ENCODE assay signal across 8 mouse cellular contexts in genomic region chr7:126701559-126702357, GRCm38 (mm10). TPM values are rescaled to one million over a fixed set of nuclear protein-coding genes. Genes with fewer than 3 reads are reported as not detected.
DNase-seq lines count a peak whose midpoint lies in the region; ATAC-seq and TF ChIP-seq lines count a peak whose summit lies in the region.

No protein-coding gene starts in this region.

- ATAC-seq in heart, postnatal 0 days (ENCODE audit: insufficient read depth, low read depth): no peak
- ATAC-seq in midbrain, embryonic 11.5 days (ENCODE audit: low FRiP score): peak; percentile 6; the same call in 1 of the 2 replicates

- peak overlapping the region; percentile 42 for H3K4me2 ChIP-seq in heart, postnatal 0 days (ENCODE audit: low read depth, low read length)
- no peak overlapping the region for H3K4me2 ChIP-seq in midbrain, embryonic 11.5 days

- no peak for DNase-seq in heart, adult 2 months
- no peak for DNase-seq in heart, postnatal 4 days
- no peak for DNase-seq in MEL (ENCODE audit: low read depth, low spot score)
- no peak for DNase-seq in heart, postnatal 0 days (ENCODE audit: low spot score)
- no peak for DNase-seq in midbrain, embryonic 11.5 days (ENCODE audit: low spot score, missing footprints)
- DNase-seq in adrenal gland, adult 18-20 months (ENCODE audit: low spot score in 2 of 2): no peak
- DNase-seq in urinary bladder, postnatal 4 days (ENCODE audit: low spot score in 2 of 2): no peak
- DNase-seq in adrenal gland, postnatal 4 days (ENCODE audit: low spot score in 2 of 2): no peak

- no peak for TF ChIP-seq EP300 in heart, adult 2 months (IDR thresholded peaks at IDR 0.05; ENCODE audit: insufficient read depth, low read depth, low read length)
- TF ChIP-seq EP300 in MEL (IDR thresholded peaks at IDR 0.05; ENCODE audit: low read depth in 1 of 2, low read length in 2 of 2): no peak
- TF ChIP-seq EP300 in heart, postnatal 0 days (IDR thresholded peaks at IDR 0.05; ENCODE audit: low read depth): no peak

- H3K27me3 ChIP-seq in heart, adult 2 months (ENCODE audit: control insufficient read depth, insufficient read depth, low read length): peaks cover 3% of the 10 kb centered on the region
- H3K27me3 ChIP-seq in MEL (ENCODE audit: control insufficient read depth in 1 of 2, insufficient read depth in 2 of 2, low read length in 2 of 2): no peaks in the 10 kb centered on the region
- H3K27me3 ChIP-seq in heart, postnatal 0 days (ENCODE audit: control insufficient read depth, insufficient read depth, low read length): peaks cover 38% of the 10 kb centered on the region
- peaks cover 11% of the 10 kb centered on the region for H3K27me3 ChIP-seq in midbrain, embryonic 11.5 days (ENCODE audit: control insufficient read depth, insufficient read depth, low read length)

- TF ChIP-seq CTCF in heart, adult 2 months (IDR thresholded peaks at IDR 0.05): no peak
- no peak for TF ChIP-seq CTCF in MEL (IDR thresholded peaks at IDR 0.05 in 2 of 3, conservative IDR thresholded peaks at IDR 0.05 in 1 of 3; ENCODE audit: control insufficient read depth in 1 of 3, insufficient read depth in 1 of 3, low read depth in 2 of 3, low read length in 3 of 3, poor library complexity in 1 of 3, severe bottlenecking in 1 of 3)
- TF ChIP-seq CTCF in heart, postnatal 0 days (IDR thresholded peaks at IDR 0.05; ENCODE audit: low read depth): no peak

- TF ChIP-seq RAD21 in MEL (IDR thresholded peaks at IDR 0.05; ENCODE audit: low read depth, low read length): no peak

- WGBS in heart, adult 2 months: 53% methylated on average over 24 of the region's 24 CpGs
- 56% methylated on average over 24 of the region's 24 CpGs for WGBS in heart, postnatal 0 days
- 63% methylated on average over 23 of the region's 24 CpGs for WGBS in midbrain, embryonic 11.5 days

- no peak for TF ChIP-seq POLR2A in heart, adult 2 months (IDR thresholded peaks at IDR 0.05; ENCODE audit: insufficient read depth, low read depth, low read length)
- peak in 1 of 2 experiments; percentile 13; a peak in 1 of 4 replicates for TF ChIP-seq POLR2A in MEL (IDR thresholded peaks at IDR 0.05; ENCODE audit: control insufficient read depth in 1 of 2, insufficient read depth in 1 of 2, low read depth in 1 of 2, low read length in 2 of 2, poor library complexity in 1 of 2)

- no peaks in the 10 kb centered on the region for H3K79me2 ChIP-seq in heart, adult 2 months (replicated peaks; ENCODE audit: control insufficient read depth, insufficient read depth, low read length)
- peaks cover 35% of the 10 kb centered on the region for H3K79me2 ChIP-seq in MEL (ENCODE audit: control insufficient read depth, insufficient read depth, low read length, poor library complexity)

- H3K9me3 ChIP-seq in MEL (replicated peaks; ENCODE audit: insufficient read depth, low read length): no peaks in the 10 kb centered on the region
- H3K9me3 ChIP-seq in heart, postnatal 0 days (replicated peaks; ENCODE audit: control insufficient read depth, low read length): no peaks in the 10 kb centered on the region
- H3K9me3 ChIP-seq in midbrain, embryonic 11.5 days (ENCODE audit: control insufficient read depth, low read length): no peaks in the 10 kb centered on the region

- intact Hi-C loops in heart, adult 2 months (cut with DNase I): no loop called here

- H3K4me3 ChIP-seq in heart, adult 2 months: no peak overlapping the region
- peak overlapping the region in 1 of 2 experiments; percentile 6; a peak in 1 of 4 replicates for H3K4me3 ChIP-seq in MEL (ENCODE audit: control insufficient read depth in 1 of 2, insufficient read depth in 1 of 2, low read depth in 2 of 2, low read length in 2 of 2)
- H3K4me3 ChIP-seq in heart, postnatal 0 days (ENCODE audit: low read depth, low read length): peak overlapping the region; percentile 48; the same call in 1 of the 2 replicates
- H3K4me3 ChIP-seq in midbrain, embryonic 11.5 days (ENCODE audit: low read depth, low read length): no peak overlapping the region

- H3K9ac ChIP-seq in heart, adult 2 months (ENCODE audit: low read depth, low read length): peak overlapping the region; percentile 31
- H3K9ac ChIP-seq in MEL (ENCODE audit: control insufficient read depth, low read depth, low read length, poor library complexity, severe bottlenecking): peak overlapping the region; percentile 76
- H3K9ac ChIP-seq in heart, postnatal 0 days (replicated peaks; ENCODE audit: low read depth, low read length): no peak overlapping the region; the same call in 1 of the 2 replicates
- H3K9ac ChIP-seq in midbrain, embryonic 11.5 days (ENCODE audit: low read length): peak overlapping the region; percentile 6; the same call in 1 of the 2 replicates

- H3K4me1 ChIP-seq in heart, adult 2 months (ENCODE audit: control insufficient read depth, insufficient read depth, low read length): peaks cover 5% of the 10 kb centered on the region
- peaks cover 11 to 39% of the 10 kb centered on the region in 2 experiments; a peak in 3 of 4 replicates for H3K4me1 ChIP-seq in MEL (ENCODE audit: control insufficient read depth in 1 of 2, insufficient read depth in 2 of 2, low read length in 2 of 2)
- H3K4me1 ChIP-seq in heart, postnatal 0 days (ENCODE audit: control insufficient read depth, insufficient read depth): peaks cover 12% of the 10 kb centered on the region; the same call in 1 of the 2 replicates
- peaks cover 13% of the 10 kb centered on the region for H3K4me1 ChIP-seq in midbrain, embryonic 11.5 days (ENCODE audit: control insufficient read depth, insufficient read depth, low read length)

- H3K36me3 ChIP-seq in heart, adult 2 months (ENCODE audit: control insufficient read depth, insufficient read depth, low read length): no peaks in the 10 kb centered on the region
- H3K36me3 ChIP-seq in MEL (ENCODE audit: control insufficient read depth in 1 of 2, insufficient read depth in 2 of 2, low read length in 2 of 2): peaks cover 0 to 30% of the 10 kb centered on the region in 2 experiments; a peak in 2 of 4 replicates
- no peaks in the 10 kb centered on the region for H3K36me3 ChIP-seq in heart, postnatal 0 days (replicated peaks; ENCODE audit: control insufficient read depth, insufficient read depth, low read length)
- H3K36me3 ChIP-seq in midbrain, embryonic 11.5 days (ENCODE audit: control insufficient read depth, insufficient read depth, low read length): no peaks in the 10 kb centered on the region

- H3K27ac ChIP-seq in heart, adult 2 months: no peak overlapping the region
- H3K27ac ChIP-seq in MEL (ENCODE audit: control insufficient read depth, low read depth, low read length): peak overlapping the region; percentile 93
- H3K27ac ChIP-seq in heart, postnatal 0 days (ENCODE audit: low read depth): peak overlapping the region; percentile 28; the same call in 1 of the 2 replicates
- no peak overlapping the region for H3K27ac ChIP-seq in midbrain, embryonic 11.5 days (ENCODE audit: low read depth, low read length)

RNA-seq across cellular contexts. Expression of gene Coro1a, which starts 5.8 kb away (rescaled TPM):
- 10 to 100 TPM in 1 of 2 experiments, 1 to 10 TPM in 1; 9.8 to 12.1 TPM for total RNA-seq in heart, adult 2 months (2021)
- 22.2 and 33.7 TPM in 2 replicates for polyA plus RNA-seq in heart, adult 2 months (2012; rRNA removed)
- 1 to 10 TPM; 8.4 to 9.2 TPM for total RNA-seq in heart, postnatal 4 days (2021)
- 195 and 279 TPM in 2 replicates for total RNA-seq in MEL (2012; rRNA removed)
- 100 to 1,000 TPM in 1 of 2 experiments, not detected in 1; 204 TPM for polyA plus RNA-seq in MEL (2012; ENCODE audit: insufficient read depth in 1 of 2, insufficient read length in 2 of 2, low read depth in 1 of 2, low replicate concordance in 2 of 2, missing spikeins in 1 of 2)
- total RNA-seq in heart, postnatal 0 days (2014; rRNA removed; ENCODE audit: low replicate concordance): 14.8 and 25.3 TPM in 2 replicates
- 8.4 and 8.5 TPM in 2 replicates for polyA plus RNA-seq in heart, postnatal 0 days (2015; fragmentation: Nextera tagmentation; extraction: Ambion mirVana)
- polyA plus RNA-seq in midbrain, embryonic 11.5 days (2014; fragmentation: Nextera tagmentation; extraction: Ambion mirVana): 46.2 TPM in 2 replicates
- 10 to 100 TPM; 19.0 to 21.7 TPM for total RNA-seq in adrenal gland, adult 18-20 months (2021)
- 10 to 100 TPM; 15.5 to 18.9 TPM for total RNA-seq in adrenal gland, postnatal 4 days (2021)

RNA-seq across cellular contexts. Expression of gene Slx1b, which starts 6.2 kb away (rescaled TPM):
- 1 to 10 TPM; 3.6 to 3.9 TPM for total RNA-seq in heart, adult 2 months (2021)
- 7.8 and 10.3 TPM in 2 replicates for polyA plus RNA-seq in heart, adult 2 months (2012; rRNA removed)
- total RNA-seq in heart, postnatal 4 days (2021): 1 to 10 TPM; 7.2 to 8.1 TPM
- 4.6 and 5.4 TPM in 2 replicates for total RNA-seq in MEL (2012; rRNA removed)
- polyA plus RNA-seq in MEL (2012; ENCODE audit: insufficient read depth in 1 of 2, insufficient read length in 2 of 2, low read depth in 1 of 2, low replicate concordance in 2 of 2, missing spikeins in 1 of 2): 10 to 100 TPM in 1 of 2 experiments, not detected in 1; 10.2 TPM
- total RNA-seq in heart, postnatal 0 days (2014; rRNA removed; ENCODE audit: low replicate concordance): 6.2 and 12.6 TPM in 2 replicates
- polyA plus RNA-seq in heart, postnatal 0 days (2015; fragmentation: Nextera tagmentation; extraction: Ambion mirVana): 4.9 and 6.3 TPM in 2 replicates
- polyA plus RNA-seq in midbrain, embryonic 11.5 days (2014; fragmentation: Nextera tagmentation; extraction: Ambion mirVana): 10.2 and 10.3 TPM in 2 replicates
- total RNA-seq in adrenal gland, adult 18-20 months (2021): 10 to 100 TPM in 1 of 2 experiments, 1 to 10 TPM in 1; 9.9 to 11.1 TPM
- 10 to 100 TPM; 18.4 to 18.9 TPM for total RNA-seq in adrenal gland, postnatal 4 days (2021)

RNA-seq across cellular contexts. Expression of gene Bola2, which starts 6.6 kb away (rescaled TPM):
- total RNA-seq in heart, adult 2 months (2021): 10 to 100 TPM; 49.7 to 63.7 TPM
- 25.9 and 29.1 TPM in 2 replicates for polyA plus RNA-seq in heart, adult 2 months (2012; rRNA removed)
- total RNA-seq in heart, postnatal 4 days (2021): 10 to 100 TPM; 56.8 to 57.3 TPM
- total RNA-seq in MEL (2012; rRNA removed): 138 and 163 TPM in 2 replicates
- polyA plus RNA-seq in MEL (2012; ENCODE audit: insufficient read depth in 1 of 2, insufficient read length in 2 of 2, low read depth in 1 of 2, low replicate concordance in 2 of 2, missing spikeins in 1 of 2): 100 to 1,000 TPM in 1 of 2 experiments, not detected in 1; 436 TPM
- 29.3 and 36.5 TPM in 2 replicates for total RNA-seq in heart, postnatal 0 days (2014; rRNA removed; ENCODE audit: low replicate concordance)
- 89.0 and 93.7 TPM in 2 replicates for polyA plus RNA-seq in heart, postnatal 0 days (2015; fragmentation: Nextera tagmentation; extraction: Ambion mirVana)
- polyA plus RNA-seq in midbrain, embryonic 11.5 days (2014; fragmentation: Nextera tagmentation; extraction: Ambion mirVana): 158 and 180 TPM in 2 replicates
- total RNA-seq in adrenal gland, adult 18-20 months (2021): 100 to 1,000 TPM in 1 of 2 experiments, 10 to 100 TPM in 1; 98.7 to 105 TPM
- total RNA-seq in adrenal gland, postnatal 4 days (2021): 10 to 100 TPM; 85.4 to 98.8 TPM

RNA-seq across cellular contexts. Expression of gene Sult1a1, which starts 25.5 kb away (rescaled TPM):
- total RNA-seq in heart, adult 2 months (2021): 10 to 100 TPM; 34.1 to 34.3 TPM
- polyA plus RNA-seq in heart, adult 2 months (2012; rRNA removed): 53.6 and 56.6 TPM in 2 replicates
- 1 to 10 TPM; 5.5 to 6.6 TPM for total RNA-seq in heart, postnatal 4 days (2021)
- not detected in 2 replicates for total RNA-seq in MEL (2012; rRNA removed)
- under 1 TPM in 1 of 2 experiments, not detected in 1; 0.36 TPM for polyA plus RNA-seq in MEL (2012; ENCODE audit: insufficient read depth in 1 of 2, insufficient read length in 2 of 2, low read depth in 1 of 2, low replicate concordance in 2 of 2, missing spikeins in 1 of 2)
- 64.2 and 78.2 TPM in 2 replicates for total RNA-seq in heart, postnatal 0 days (2014; rRNA removed; ENCODE audit: low replicate concordance)
- polyA plus RNA-seq in heart, postnatal 0 days (2015; fragmentation: Nextera tagmentation; extraction: Ambion mirVana): 24.8 and 30.4 TPM in 2 replicates
- polyA plus RNA-seq in midbrain, embryonic 11.5 days (2014; fragmentation: Nextera tagmentation; extraction: Ambion mirVana): 0.10 and 0.69 TPM in 2 replicates
- total RNA-seq in adrenal gland, adult 18-20 months (2021): 10 to 100 TPM; 48.0 to 52.5 TPM
- 10 to 100 TPM; 24.0 to 45.6 TPM for total RNA-seq in adrenal gland, postnatal 4 days (2021)

RNA-seq across cellular contexts. Expression of gene Sgf29, which starts 52.6 kb away (rescaled TPM):
- total RNA-seq in heart, adult 2 months (2021): 10 to 100 TPM; 21.6 to 23.4 TPM
- polyA plus RNA-seq in heart, adult 2 months (2012; rRNA removed): 23.7 and 25.5 TPM in 2 replicates
- total RNA-seq in heart, postnatal 4 days (2021): 10 to 100 TPM; 30.9 to 33.2 TPM
- 56.1 and 81.7 TPM in 2 replicates for total RNA-seq in MEL (2012; rRNA removed)
- polyA plus RNA-seq in MEL (2012; ENCODE audit: insufficient read depth in 1 of 2, insufficient read length in 2 of 2, low read depth in 1 of 2, low replicate concordance in 2 of 2, missing spikeins in 1 of 2): 100 to 1,000 TPM in 1 of 2 experiments, not detected in 1; 117 TPM
- 15.9 and 20.7 TPM in 2 replicates for total RNA-seq in heart, postnatal 0 days (2014; rRNA removed; ENCODE audit: low replicate concordance)
- polyA plus RNA-seq in heart, postnatal 0 days (2015; fragmentation: Nextera tagmentation; extraction: Ambion mirVana): 21.9 and 25.3 TPM in 2 replicates
- polyA plus RNA-seq in midbrain, embryonic 11.5 days (2014; fragmentation: Nextera tagmentation; extraction: Ambion mirVana): 44.4 and 49.4 TPM in 2 replicates
- 10 to 100 TPM; 39.6 to 50.1 TPM for total RNA-seq in adrenal gland, adult 18-20 months (2021)
- total RNA-seq in adrenal gland, postnatal 4 days (2021): 10 to 100 TPM; 30.4 to 33.5 TPM

Comparison
In these comparisons a context has a peak if more than half of its experiments do, and no peak if none do; other contexts are left out.
1. H3K27ac ChIP-seq: peak in MEL (single experiment) and heart, postnatal 0 days (single experiment); none in heart, adult 2 months (single experiment) and midbrain, embryonic 11.5 days (single experiment).